Mouse (Mus musculus) kidney, adult 2 months (tissue): Measurements from ENCODE around the gene Sema5a. TPM values are rescaled to one million over a fixed set of nuclear protein-coding genes. Genes with fewer than 3 reads are reported as not detected.

Experiments used
- DNase-seq: peaks from one replicate; pipeline ENCODE4 v3.0.0; 2021
- H3K27ac ChIP-seq: fragments of 200-500 bp; 2 replicates; pipeline ENCODE4 v1.5.1; 2012; ENCODE audit warnings: low read depth, low read length, control low read depth, inconsistent platforms; ENCODE audit not compliant: insufficient read depth
- H3K27me3 ChIP-seq: fragments of 200-500 bp; replicated peaks from 2 replicates; pipeline ENCODE4 v1.6.1; 2012; ENCODE audit warnings: mild to moderate bottlenecking, moderate library complexity, low read length, inconsistent platforms; ENCODE audit not compliant: control insufficient read depth, insufficient read depth
- H3K36me3 ChIP-seq: fragments of 200-500 bp; 2 replicates; pipeline ENCODE4 v1.6.1; 2012; ENCODE audit warnings: mild to moderate bottlenecking, moderate library complexity, low read length, inconsistent platforms; ENCODE audit not compliant: control insufficient read depth, insufficient read depth
- H3K4me1 ChIP-seq: fragments of 200-500 bp; 2 replicates; pipeline ENCODE4 v1.6.1; 2011; ENCODE audit warnings: low read length; ENCODE audit not compliant: control insufficient read depth, insufficient read depth
- H3K4me3 ChIP-seq: fragments of 200-500 bp; 2 replicates; pipeline ENCODE4 v1.5.1; 2011; ENCODE audit warnings: mild to moderate bottlenecking, low read depth, low read length, control low read depth; ENCODE audit not compliant: insufficient read depth
- CTCF ChIP-seq: fragments of 200-500 bp; conservative IDR thresholded peaks from 2 replicates; pipeline ENCODE4 v1.5.1; 2011; ENCODE audit warnings: low read depth, mild to moderate bottlenecking, control low read depth, low read length, moderate library complexity, mixed read lengths; ENCODE audit not compliant: insufficient read depth, insufficient read length
- POLR2A ChIP-seq: fragments of 200-500 bp; IDR thresholded peaks from one replicate; pipeline ENCODE4 v1.6.1; 2011; ENCODE audit warnings: low read depth, low read length, control low read depth
- WGBS: fragments of 180-500 bp; shearing (Covaris S2); methylation state at CpG from one replicate; pipeline ENCODE4 v1.1.7; 2018; 5-methylcytosine and 5-hydroxymethylcytosine counted together
- polyA plus RNA-seq: library from polyadenylated mRNA; depleted of rRNA; stranded (reverse); fragments of >200 nt; gene quantifications from 2 replicates; pipeline ENCODE4 v1.2.3, GENCODE M21; 2012

Sema5a gene
- polyA plus RNA-seq, 1 experiment, result 11.6 TPM

- 73% methylated on average over 7 of the region's 7 CpGs for WGBS
- TF ChIP-seq POLR2A, result no peak
- TF ChIP-seq CTCF, result no peak
- DNase-seq, result no peak
- Histone ChIP-seq H3K27ac (no peak overlapping the region), H3K27me3 (no peaks in the 10 kb centered on the region), H3K4me1 (no peaks in the 10 kb centered on the region), H3K36me3 (no peaks in the 10 kb centered on the region), H3K4me3 (no peak overlapping the region)
These were observed 182.7 kb downstream of the Sema5a start for GRCm38 (mm10) chr15:32427188-32427924.

- Histone ChIP-seq H3K36me3 (no peaks in the 10 kb centered on the region), H3K27ac (peak overlapping the region; percentile 22; the same call in 1 of the 2 replicates), H3K4me1 (0 out of 2 replicates have a peak, but pooled peaks cover 3% of the 10 kb centered on the region), H3K27me3 (no peaks in the 10 kb centered on the region), H3K4me3 (no peak overlapping the region)
- TF ChIP-seq CTCF, result no peak
- TF ChIP-seq POLR2A, result no peak
- peak; percentile 22 for DNase-seq
- WGBS, result 43% methylated on average over 13 of the region's 13 CpGs
These were observed 188.6 kb downstream of the Sema5a start for GRCm38 (mm10) chr15:32432927-32433832.

- TF ChIP-seq CTCF, result no peak
- TF ChIP-seq POLR2A, result no peak
- Histone ChIP-seq H3K4me3 (no peak overlapping the region), H3K4me1 (0 out of 2 replicates have a peak, but pooled peaks cover 3% of the 10 kb centered on the region), H3K36me3 (no peaks in the 10 kb centered on the region), H3K27ac (no peak overlapping the region), H3K27me3 (no peaks in the 10 kb centered on the region)
- DNase-seq, result no peak
These were observed 189.2 kb downstream of the Sema5a start for GRCm38 (mm10) chr15:32433833-32434155.

GRCm38 (mm10) chr15:32434274-32434673 is 189.7 kb downstream of the Sema5a start:
- Histone ChIP-seq H3K36me3 (no peaks in the 10 kb centered on the region), H3K4me3 (no peak overlapping the region), H3K27me3 (no peaks in the 10 kb centered on the region), H3K27ac (no peak overlapping the region), H3K4me1 (0 out of 2 replicates have a peak, but pooled peaks cover 3% of the 10 kb centered on the region)
- no peak for DNase-seq
- TF ChIP-seq POLR2A, result no peak
- TF ChIP-seq CTCF, result no peak

- TF ChIP-seq CTCF, result peak; percentile 84
- TF ChIP-seq POLR2A, result no peak
- 25% methylated on average over 6 of the region's 6 CpGs for WGBS
These were observed 193.0 kb downstream of the Sema5a start for GRCm38 (mm10) chr15:32437654-32438053.

GRCm38 (mm10) chr15:32442745-32443144 is 198.1 kb downstream of the Sema5a start:
- Histone ChIP-seq H3K27me3 (no peaks in the 10 kb centered on the region), H3K4me1 (no peaks in the 10 kb centered on the region), H3K27ac (no peak overlapping the region), H3K36me3 (no peaks in the 10 kb centered on the region), H3K4me3 (no peak overlapping the region)
- no peak for TF ChIP-seq CTCF
- TF ChIP-seq POLR2A, result no peak
- WGBS, result 73% methylated on average over 4 of the region's 4 CpGs
- DNase-seq, result no peak

More at GRCm38 (mm10) chr15:32437654-32438053, 193.0 kb downstream of the Sema5a start:
- no peaks in the 10 kb centered on the region for H3K27me3 ChIP-seq
- H3K4me1 ChIP-seq, result 0 out of 2 replicates have a peak, but pooled peaks cover 3% of the 10 kb centered on the region
- no peak overlapping the region for H3K4me3 ChIP-seq
- DNase-seq, result peak; percentile 79
- no peaks in the 10 kb centered on the region for H3K36me3 ChIP-seq
- H3K27ac ChIP-seq, result no peak overlapping the region
